Mouse (Mus musculus) liver, postnatal 0 days (tissue): Measurements from ENCODE around the gene Qk. TPM values are rescaled to one million over a fixed set of nuclear protein-coding genes. Genes with fewer than 3 reads are reported as not detected.
A peak's percentile ranks its signal among the peaks of the same experiment; 100 is the strongest.

Experiments used
- ATAC-seq: fragments of 200-750 bp; cut with Nextera tagmentation; 2 replicates; pipeline ENCODE4 v1.8.0; 2017; ENCODE audit warnings: mild to moderate bottlenecking, moderate library complexity
- DNase-seq: peaks from one replicate; pipeline ENCODE4 v3.0.0-alpha.2; 2016
- H3K27ac ChIP-seq: fragments of 300-500 bp; sonication (generic); 2 replicates; pipeline ENCODE4 v1.5.1; 2014; ENCODE audit warnings: antibody characterized with exemption, moderate library complexity, mild to moderate bottlenecking, low read depth
- H3K27me3 ChIP-seq: fragments of 300-500 bp; sonication (generic); 2 replicates; pipeline ENCODE4 v1.6.1; 2014; ENCODE audit warnings: low read length, control low read depth, mixed read lengths; ENCODE audit not compliant: insufficient read depth
- H3K36me3 ChIP-seq: fragments of 300-500 bp; sonication (generic); replicated peaks from 2 replicates; pipeline ENCODE4 v1.6.1; 2014; ENCODE audit warnings: mild to moderate bottlenecking, control low read depth, low read length, moderate library complexity, mixed read lengths; ENCODE audit not compliant: insufficient read depth
- H3K4me1 ChIP-seq: fragments of 300-500 bp; sonication (generic); 2 replicates; pipeline ENCODE4 v1.6.1; 2014; ENCODE audit warnings: antibody characterized with exemption, mild to moderate bottlenecking, control low read depth; ENCODE audit not compliant: insufficient read depth
- H3K4me2 ChIP-seq: fragments of 300-500 bp; sonication (generic); 2 replicates; pipeline ENCODE4 v1.6.1; 2014; ENCODE audit warnings: low read depth, mild to moderate bottlenecking, low read length, moderate library complexity, mixed read lengths
- H3K4me3 ChIP-seq: fragments of 300-500 bp; sonication (generic); 2 replicates; pipeline ENCODE4 v1.5.1; 2014; ENCODE audit warnings: low read depth, low read length
- H3K9ac ChIP-seq: fragments of 300-500 bp; sonication (generic); replicated peaks from 2 replicates; pipeline ENCODE4 v1.6.1; 2014; ENCODE audit warnings: mild to moderate bottlenecking, moderate library complexity
- H3K9me3 ChIP-seq: fragments of 300-500 bp; sonication (generic); 2 replicates; pipeline ENCODE4 v1.6.1; 2016; ENCODE audit warnings: mild to moderate bottlenecking, control low read depth, low read length, mixed read lengths
- CTCF ChIP-seq: sonication (generic); IDR thresholded peaks from 2 replicates; pipeline ENCODE4 v1.5.1; 2016; ENCODE audit warnings: antibody characterized with exemption, low read depth
- EP300 ChIP-seq: IDR thresholded peaks from 2 replicates; pipeline ENCODE4 v1.6.1; 2016; ENCODE audit warnings: antibody characterized with exemption, low read depth, mild to moderate bottlenecking
- WGBS: fragments of 180-500 bp; shearing (Covaris S2); extraction: QIAGEN DNeasy Blood & Tissue Kit; methylation state at CpG from one replicate; pipeline ENCODE4 v1.1.7; 2014; ENCODE audit not compliant: insufficient replicate concordance; 5-methylcytosine and 5-hydroxymethylcytosine counted together
- polyA plus RNA-seq: library from polyadenylated mRNA; unstranded; fragments of >200 nt; fragmentation: Nextera tagmentation; extraction: Ambion mirVana; gene quantifications from 2 replicates; pipeline ENCODE4 v1.2.1, GENCODE M21; 2015

The Qk gene
- polyA plus RNA-seq, 1 experiment from 2014 or later, result 9.9 TPM

DNA sequence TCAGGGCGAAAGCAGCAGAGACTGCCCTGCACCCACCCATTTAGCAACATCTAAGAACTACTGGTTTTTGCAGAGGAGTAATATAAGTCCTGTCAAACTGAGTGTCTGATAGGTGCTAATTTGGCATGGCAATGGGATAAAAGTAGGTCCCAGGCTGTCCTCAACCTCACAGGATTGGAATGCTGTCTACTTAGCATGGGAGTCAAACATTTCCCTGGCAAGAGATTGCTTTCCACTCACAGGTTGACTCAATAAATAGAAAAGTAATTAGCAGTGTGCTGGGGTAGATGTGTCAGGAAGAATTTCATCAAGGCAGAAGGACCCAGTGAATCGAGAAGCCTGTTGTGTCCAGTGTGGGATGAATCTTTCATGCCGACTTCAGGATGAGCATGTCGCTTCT is 41.1 kb upstream of the Qk start:
- no peak overlapping the region for H3K4me3 ChIP-seq
- no peaks in the 10 kb centered on the region for H3K36me3 ChIP-seq
- no peak overlapping the region for H3K4me2 ChIP-seq
- WGBS, result 76% methylated on average over 4 of the region's 4 CpGs
- no peak overlapping the region for H3K9ac ChIP-seq
- no peaks in the 10 kb centered on the region for H3K27me3 ChIP-seq
- no peak overlapping the region for H3K27ac ChIP-seq
- H3K9me3 ChIP-seq, result no peaks in the 10 kb centered on the region
- DNase-seq, result no peak
- H3K4me1 ChIP-seq, result 0 out of 2 replicates have a peak, but pooled peaks cover 6% of the 10 kb centered on the region
- no peak for ATAC-seq
- TF ChIP-seq EP300, result no peak
- no peak for TF ChIP-seq CTCF

DNA sequence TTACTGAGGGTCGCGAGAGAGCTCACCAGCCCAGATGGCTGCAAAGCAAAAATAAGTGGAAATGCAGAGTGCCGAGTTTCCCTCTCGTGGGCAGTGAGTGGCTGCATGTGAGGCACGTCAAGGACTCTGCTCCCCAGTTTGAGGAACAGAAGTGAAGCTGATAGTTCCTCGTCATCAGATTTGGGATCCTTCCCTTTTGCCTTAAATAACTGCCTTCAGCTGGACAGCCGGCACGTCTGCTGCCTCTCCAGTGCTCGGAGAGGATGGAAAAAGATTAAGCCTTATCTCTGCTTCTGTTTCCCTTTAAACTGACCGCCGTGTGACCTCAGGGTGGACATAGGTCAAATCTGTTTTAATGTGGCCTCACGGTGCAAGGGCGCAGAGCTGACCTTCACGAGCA is 39.8 kb upstream of the Qk start:
- H3K27me3 ChIP-seq, result no peaks in the 10 kb centered on the region
- no peak overlapping the region for H3K4me3 ChIP-seq
- no peak overlapping the region for H3K9ac ChIP-seq
- no peaks in the 10 kb centered on the region for H3K9me3 ChIP-seq
- DNase-seq (no peak), ATAC-seq (no peak; the same call in 1 of the 2 replicates)
- H3K27ac ChIP-seq, result no peak overlapping the region
- TF ChIP-seq EP300 (no peak), CTCF (no peak)
- H3K4me2 ChIP-seq, result peak overlapping the region; percentile 22; the same call in 1 of the 2 replicates
- 26% methylated on average over 14 of the region's 14 CpGs for WGBS
- no peaks in the 10 kb centered on the region for H3K36me3 ChIP-seq
- H3K4me1 ChIP-seq, result 0 out of 2 replicates have a peak, but pooled peaks cover 6% of the 10 kb centered on the region

DNA sequence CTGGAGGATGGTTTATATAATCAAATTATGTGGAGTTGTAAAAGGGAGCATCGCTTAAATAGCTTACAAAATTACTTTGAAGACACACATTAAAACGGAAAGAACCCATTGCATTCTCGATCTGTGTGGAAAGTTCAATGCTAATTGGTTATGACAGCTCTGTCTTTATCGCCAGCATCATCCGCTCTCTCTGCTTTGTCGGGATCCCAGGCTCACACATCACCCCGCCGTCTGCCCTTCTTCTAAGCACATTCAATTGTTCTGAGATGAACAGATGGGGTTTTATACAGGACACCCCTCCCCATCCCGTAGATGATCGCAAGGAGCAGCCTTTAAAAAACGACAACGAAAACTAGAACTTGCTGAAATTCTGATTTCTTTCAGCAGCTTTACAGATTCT is 37.7 kb upstream of the Qk start:
- H3K4me2 ChIP-seq, result no peak overlapping the region
- DNase-seq, result no peak
- H3K4me3 ChIP-seq, result no peak overlapping the region
- 88% methylated on average over 12 of the region's 12 CpGs for WGBS
- H3K27me3 ChIP-seq, result no peaks in the 10 kb centered on the region
- ATAC-seq, result no peak
- no peaks in the 10 kb centered on the region for H3K9me3 ChIP-seq
- 0 out of 2 replicates have a peak, but pooled peaks cover 6% of the 10 kb centered on the region for H3K4me1 ChIP-seq
- no peak for TF ChIP-seq EP300
- TF ChIP-seq CTCF, result no peak
- no peaks in the 10 kb centered on the region for H3K36me3 ChIP-seq
- H3K9ac ChIP-seq, result no peak overlapping the region
- no peak overlapping the region for H3K27ac ChIP-seq

DNA sequence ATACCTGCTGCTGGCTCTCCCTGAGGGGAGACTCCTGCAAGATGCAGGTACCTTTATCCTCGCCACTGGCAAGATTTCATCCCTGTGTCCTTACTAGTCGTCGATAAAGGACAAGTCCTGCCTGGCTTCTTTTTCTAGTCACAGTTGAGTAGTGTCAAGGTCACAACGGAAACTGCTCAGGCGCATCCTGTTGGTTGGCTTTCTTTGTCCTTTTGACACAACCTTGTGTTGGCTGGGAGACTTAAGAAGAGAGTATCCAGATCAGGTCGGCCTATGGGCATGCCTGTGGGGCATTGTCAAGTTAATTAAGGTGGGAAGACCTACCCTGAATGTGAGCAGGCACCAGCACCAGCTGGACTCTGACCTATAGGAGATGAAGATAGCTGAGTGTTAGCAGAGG is 36.6 kb upstream of the Qk start:
- TF ChIP-seq EP300 (no peak), CTCF (no peak)
- no peak for ATAC-seq
- 54% methylated on average over 6 of the region's 6 CpGs for WGBS
- H3K4me2 ChIP-seq, result no peak overlapping the region
- no peak for DNase-seq
- H3K4me3 ChIP-seq, result no peak overlapping the region
- H3K9me3 ChIP-seq, result no peaks in the 10 kb centered on the region
- no peaks in the 10 kb centered on the region for H3K27me3 ChIP-seq
- H3K36me3 ChIP-seq, result no peaks in the 10 kb centered on the region
- 0 out of 2 replicates have a peak, but pooled peaks cover 6% of the 10 kb centered on the region for H3K4me1 ChIP-seq
- H3K9ac ChIP-seq, result no peak overlapping the region
- H3K27ac ChIP-seq, result no peak overlapping the region

DNA sequence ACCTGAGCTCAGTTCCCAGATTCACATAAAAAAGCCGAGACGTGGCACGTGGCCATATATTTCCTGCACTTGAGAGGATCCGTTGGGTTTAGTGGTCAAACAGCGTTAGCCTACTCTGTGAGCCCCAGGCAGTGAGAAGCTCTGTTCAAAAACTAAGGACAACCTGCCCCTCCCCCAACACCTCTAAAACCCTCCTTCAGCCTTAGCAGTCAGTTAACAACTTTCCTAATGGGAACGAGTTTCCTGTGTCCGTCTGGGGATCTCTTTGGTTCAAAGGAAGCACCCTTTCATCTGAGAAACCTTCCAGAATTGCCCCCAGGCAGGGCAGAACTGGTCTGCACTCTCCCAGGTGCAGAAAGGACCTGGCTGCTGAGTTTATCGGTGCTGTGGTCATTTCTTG is 36.1 kb upstream of the Qk start:
- no peaks in the 10 kb centered on the region for H3K36me3 ChIP-seq
- H3K4me1 ChIP-seq, result 0 out of 2 replicates have a peak, but pooled peaks cover 6% of the 10 kb centered on the region
- H3K27me3 ChIP-seq, result no peaks in the 10 kb centered on the region
- TF ChIP-seq EP300, result no peak
- ATAC-seq, result no peak
- no peak overlapping the region for H3K4me3 ChIP-seq
- no peak for DNase-seq
- WGBS, result 28% methylated on average over 8 of the region's 8 CpGs
- H3K4me2 ChIP-seq, result no peak overlapping the region
- no peak overlapping the region for H3K27ac ChIP-seq
- no peaks in the 10 kb centered on the region for H3K9me3 ChIP-seq
- no peak overlapping the region for H3K9ac ChIP-seq

DNA sequence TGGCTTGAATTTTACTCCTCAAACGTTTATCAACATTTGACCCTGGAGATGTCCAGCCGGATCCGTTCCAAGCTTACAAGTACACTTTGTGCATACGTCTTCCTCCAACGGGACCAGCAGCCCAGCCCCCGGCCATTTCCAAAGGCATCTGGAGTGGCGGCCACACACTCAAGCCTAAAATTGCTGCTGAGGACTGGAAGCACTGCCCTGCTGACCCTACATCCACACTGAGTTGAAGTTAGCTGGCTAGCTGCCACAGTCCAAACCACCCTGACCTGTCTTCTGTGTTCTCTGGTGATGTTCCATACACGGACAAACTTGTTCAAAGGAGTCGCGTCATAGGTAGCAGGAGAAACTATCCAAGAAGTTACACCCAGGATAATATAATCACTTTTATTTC is 18.6 kb upstream of the Qk start:
- TF ChIP-seq CTCF (no peak), EP300 (no peak)
- Histone ChIP-seq H3K9me3 (no peaks in the 10 kb centered on the region), H3K4me3 (no peak overlapping the region), H3K36me3 (no peaks in the 10 kb centered on the region), H3K27me3 (peaks cover 15% of the 10 kb centered on the region), H3K4me2 (no peak overlapping the region), H3K9ac (no peak overlapping the region), H3K4me1 (peaks cover 2% of the 10 kb centered on the region; the same call in 1 of the 2 replicates), H3K27ac (no peak overlapping the region)
- 57% methylated on average over 10 of the region's 10 CpGs for WGBS
- ATAC-seq (peak; percentile 59; the same call in 1 of the 2 replicates), DNase-seq (peak; percentile 47)

DNA sequence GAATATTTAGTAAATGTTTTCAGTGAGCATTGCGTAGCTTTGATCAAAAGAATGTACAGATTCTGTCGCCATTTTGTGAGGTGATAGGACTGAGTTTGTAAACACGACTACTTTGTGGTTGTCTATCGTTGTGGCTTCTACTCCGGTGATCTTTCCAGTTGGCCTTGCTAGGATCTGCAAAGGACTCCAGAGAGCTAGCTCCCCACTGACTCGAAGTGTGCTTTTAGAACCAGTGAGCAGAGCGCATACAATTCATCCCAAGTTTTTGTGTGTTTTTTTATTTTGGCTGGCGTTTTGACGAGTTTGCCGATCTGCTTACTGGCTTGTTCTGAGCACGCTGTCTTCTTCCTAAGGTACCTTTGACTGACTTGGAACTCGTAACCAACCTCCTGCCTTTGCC is 16.9 kb upstream of the Qk start:
- H3K36me3 ChIP-seq, result no peaks in the 10 kb centered on the region
- 79% methylated on average over 12 of the region's 12 CpGs for WGBS

More for the DNA sequence above, 16.9 kb upstream of the Qk start:
- Histone ChIP-seq H3K4me1 (no peaks in the 10 kb centered on the region), H3K9me3 (no peaks in the 10 kb centered on the region), H3K4me2 (no peak overlapping the region), H3K9ac (no peak overlapping the region), H3K4me3 (no peak overlapping the region), H3K27ac (no peak overlapping the region), H3K27me3 (peaks cover 15% of the 10 kb centered on the region)
- ATAC-seq (no peak), DNase-seq (peak; percentile 7)
- TF ChIP-seq CTCF, result no peak
- no peak for TF ChIP-seq EP300
